Mouse (Mus musculus) gastrocnemius, postnatal 36 days (tissue): Measurements from ENCODE around the gene Ppp3ca. TPM values are rescaled to one million over a fixed set of nuclear protein-coding genes. Genes with fewer than 3 reads are reported as not detected.

ENCODE experiments used
- DNase-seq, 2 experiments: peaks; one replicate each; pipeline ENCODE4 v3.0.0; 2022
- intact Hi-C: fragments of 180-260 bp; cut with DNase I; formaldehyde crosslinking; loops from one replicate; pipeline ENCODE4 v1.15.1; 2025
- long read RNA-seq, 2 experiments: library from polyadenylated mRNA; stranded (forward); transcript quantifications; one replicate each; pipeline ENCODE4 v2.0.0; 2021
- total RNA-seq, 2 experiments: library from RNA; stranded (reverse); gene quantifications; 2 replicates each; pipeline ENCODE4 v1.2.3; 2021

Gene Ppp3ca
- 100 to 1,000 TPM; 130 to 151 TPM for total RNA-seq
- long read RNA-seq, experiment 1, full-length matches to known transcripts: 113 of 142 reads
- long read RNA-seq, experiment 1, partial matches to known transcripts: 19 of 142 reads
- long read RNA-seq, experiment 1, other reads (novel, unspliced or antisense): 10 of 142 reads
- long read RNA-seq, experiment 2, full-length matches to known transcripts: 161 of 198 reads
- long read RNA-seq, experiment 2, partial matches to known transcripts: 26 of 198 reads
- long read RNA-seq, experiment 2, other reads (novel, unspliced or antisense): 11 of 198 reads

- DNase-seq: no peak
- intact Hi-C loops: loop anchor here (5.0 to 10.0 kb wide), 2 partner anchors 52 to 195 kb away; no protein-coding TSS in a partner anchor
Observed at GRCm38 (mm10) chr3:136670110-136670359, at the start of gene Ppp3ca. TSS of gene Ppp3ca (plus strand) at chr3:136670124.

GRCm38 (mm10) chr3:136640544-136641230, 29.2 kb upstream of the Ppp3ca start:
- intact Hi-C loops: no loop called here

GRCm38 (mm10) chr3:136650966-136651365, 19.0 kb upstream of the Ppp3ca start:
- DNase-seq: no peak
- intact Hi-C loops: no loop called here

More at GRCm38 (mm10) chr3:136640544-136641230, 29.2 kb upstream of the Ppp3ca start:
- no peak for DNase-seq

- no peak for DNase-seq
- intact Hi-C loops: no loop called here
Observed at GRCm38 (mm10) chr3:136651496-136651895, 18.4 kb upstream of the Ppp3ca start.

- intact Hi-C loops: no loop called here
- no peak for DNase-seq
Observed at GRCm38 (mm10) chr3:136656460-136657035, 13.4 kb upstream of the Ppp3ca start.

GRCm38 (mm10) chr3:136658681-136659080, 11.2 kb upstream of the Ppp3ca start:
- DNase-seq: no peak
- intact Hi-C loops: no loop called here

GRCm38 (mm10) chr3:136665119-136665518, 4.8 kb upstream of the Ppp3ca start:
- no peak for DNase-seq
- intact Hi-C loops: no loop called here

- peak; percentile 63 to 74 for DNase-seq
- intact Hi-C loops: no loop called here
Observed at GRCm38 (mm10) chr3:136668072-136668471, 1.9 kb upstream of the Ppp3ca start.

GRCm38 (mm10) chr3:136669231-136670109, 454 bp upstream of the Ppp3ca start:
- intact Hi-C loops: loop anchor here (5.0 to 10.0 kb wide), 2 partner anchors 53 to 195 kb away; no protein-coding TSS in a partner anchor
- DNase-seq: peak; percentile 100

GRCm38 (mm10) chr3:136670360-136671131, 622 bp downstream of the Ppp3ca start:
- DNase-seq: peak; percentile 44 to 69
- intact Hi-C loops: loop anchor here (5.0 to 10.0 kb wide), 2 partner anchors 52 to 194 kb away; no protein-coding TSS in a partner anchor

GRCm38 (mm10) chr3:136671161-136671939, 1.4 kb downstream of the Ppp3ca start:
- intact Hi-C loops: loop anchor here (5.0 to 10.0 kb wide), 2 partner anchors 51 to 193 kb away; no protein-coding TSS in a partner anchor

GRCm38 (mm10) chr3:136671940-136672278, 2.0 kb downstream of the Ppp3ca start:
- DNase-seq: no peak
- intact Hi-C loops: loop anchor here (5.0 to 10.0 kb wide), 2 partner anchors 50 to 193 kb away; no protein-coding TSS in a partner anchor

More at GRCm38 (mm10) chr3:136671161-136671939, 1.4 kb downstream of the Ppp3ca start:
- peak; percentile 70 to 77 for DNase-seq

GRCm38 (mm10) chr3:136672870-136673269, 2.9 kb downstream of the Ppp3ca start:
- intact Hi-C loops: loop anchor here (5.0 to 10.0 kb wide), 2 partner anchors 49 to 192 kb away; no protein-coding TSS in a partner anchor
- no peak for DNase-seq

GRCm38 (mm10) chr3:136673363-136673762, 3.4 kb downstream of the Ppp3ca start:
- no peak for DNase-seq
- intact Hi-C loops: loop anchor here (5.0 to 10.0 kb wide), 2 partner anchors 49 to 191 kb away; no protein-coding TSS in a partner anchor

- intact Hi-C loops: loop anchor here (5.0 to 10.0 kb wide), 2 partner anchors 48 to 190 kb away; no protein-coding TSS in a partner anchor
Observed at GRCm38 (mm10) chr3:136674486-136674885, 4.6 kb downstream of the Ppp3ca start.

GRCm38 (mm10) chr3:136676991-136677390, 7.1 kb downstream of the Ppp3ca start:
- DNase-seq: no peak
- intact Hi-C loops: loop anchor here (10.0 kb wide), 1 partner anchor 188 kb away; no protein-coding TSS in a partner anchor

More at GRCm38 (mm10) chr3:136674486-136674885, 4.6 kb downstream of the Ppp3ca start:
- DNase-seq: no peak

- intact Hi-C loops: loop anchor here (10.0 kb wide), 1 partner anchor 186 kb away; no protein-coding TSS in a partner anchor
- DNase-seq: no peak
Observed at GRCm38 (mm10) chr3:136678386-136678785, 8.5 kb downstream of the Ppp3ca start.

- no peak for DNase-seq
- intact Hi-C loops: loop anchor here (10.0 kb wide), 1 partner anchor 185 kb away; no protein-coding TSS in a partner anchor
Observed at GRCm38 (mm10) chr3:136679903-136680491, 10.1 kb downstream of the Ppp3ca start.
